Mouse (Mus musculus) brain, embryonic 14.5 days (tissue): ENCODE results near the gene Slco1a1.

ENCODE experiments used
- CTCF ChIP-seq: fragments of 200-500 bp; IDR thresholded peaks from 2 replicates; pipeline ENCODE4 v1.5.1; 2012; ENCODE audit warnings: inconsistent platforms, mild to moderate bottlenecking, moderate library complexity, borderline replicate concordance; ENCODE audit not compliant: insufficient read depth, insufficient read length; ENCODE audit errors: extremely low read depth
- POLR2A ChIP-seq: fragments of 200-500 bp; IDR thresholded peaks from 2 replicates; pipeline ENCODE4 v1.6.1; 2012; ENCODE audit warnings: mild to moderate bottlenecking, inconsistent platforms, borderline replicate concordance; ENCODE audit not compliant: poor library complexity, insufficient read depth, insufficient read length, severe bottlenecking; ENCODE audit errors: extremely low read depth

DNA sequence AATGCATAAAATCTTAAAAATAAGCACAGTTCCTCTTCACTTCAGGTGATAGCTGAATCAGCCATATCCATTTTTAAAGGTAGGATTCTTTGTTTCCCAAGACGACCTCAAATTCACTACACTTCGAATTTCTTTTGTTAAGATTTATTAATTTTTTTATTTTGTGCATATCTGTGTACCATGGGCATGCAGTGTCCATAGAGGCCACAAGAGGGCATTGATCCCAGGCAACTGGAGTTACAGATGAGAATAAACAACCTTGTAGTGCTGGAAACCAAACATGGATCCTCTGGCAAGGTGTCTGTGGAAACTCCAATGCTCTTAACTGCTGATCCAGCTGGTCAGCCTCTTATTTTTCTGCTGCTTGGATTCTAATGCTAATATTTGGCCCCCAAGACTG is 58.5 kb downstream of the Slco1a1 start:
- peak; percentile 26; the same call in 1 of the 2 replicates for TF ChIP-seq CTCF
- TF ChIP-seq POLR2A = no peak
